Mouse (Mus musculus): ENCODE results near the gene Cep83.

Cep83 gene

GRCm38 (mm10) chr10:94823971-94824760, 135.7 kb downstream of the Cep83 start:
- in situ Hi-C loops (cut with MboI; ENCODE audit: unreplicated experiment in 2 of 2), result loop anchor here in 1 of 2 experiments (10.0 kb wide), 1 partner anchor 109 kb away; no protein-coding TSS in a partner anchor

GRCm38 (mm10) chr10:94825951-94826350, 137.5 kb downstream of the Cep83 start:
- in situ Hi-C loops (cut with MboI; ENCODE audit: unreplicated experiment in 2 of 2), result loop anchor here (5.0 to 10.0 kb wide), 4 partner anchors 74 to 121 kb away; no protein-coding TSS in a partner anchor

- in situ Hi-C loops (cut with MboI; ENCODE audit: unreplicated experiment in 2 of 2), result loop anchor here (5.0 to 10.0 kb wide), 4 partner anchors 74 to 121 kb away; no protein-coding TSS in a partner anchor
Observed at GRCm38 (mm10) chr10:94826436-94826835, 138.0 kb downstream of the Cep83 start.

DNA sequence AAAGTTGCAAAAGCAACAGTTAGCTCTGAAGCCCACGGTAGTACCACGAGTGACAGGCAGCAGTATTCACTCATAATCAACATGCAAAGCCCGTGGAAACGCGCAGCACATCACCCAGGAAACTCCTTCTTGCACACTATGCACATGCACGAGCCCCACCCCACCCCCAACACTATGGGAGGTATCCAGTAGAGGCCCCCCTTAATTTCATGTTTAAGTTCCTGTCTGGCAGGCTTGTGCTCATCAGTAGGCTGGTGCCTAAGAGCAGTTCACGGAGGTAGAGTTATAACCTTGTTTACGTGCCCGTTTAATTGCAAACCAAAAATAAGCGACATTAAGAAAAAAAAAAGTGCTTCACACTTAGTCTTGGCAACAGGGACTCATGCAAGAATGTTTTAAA, 138.9 kb downstream of the Cep83 start:
- in situ Hi-C loops (cut with MboI; ENCODE audit: unreplicated experiment in 2 of 2), result loop anchor here (5.0 to 10.0 kb wide), 4 partner anchors 75 to 120 kb away; no protein-coding TSS in a partner anchor

- in situ Hi-C loops (cut with MboI; ENCODE audit: unreplicated experiment in 2 of 2), result loop anchor here (5.0 to 10.0 kb wide), 4 partner anchors 76 to 119 kb away; no protein-coding TSS in a partner anchor
Observed at GRCm38 (mm10) chr10:94827890-94828733, 139.7 kb downstream of the Cep83 start.

DNA sequence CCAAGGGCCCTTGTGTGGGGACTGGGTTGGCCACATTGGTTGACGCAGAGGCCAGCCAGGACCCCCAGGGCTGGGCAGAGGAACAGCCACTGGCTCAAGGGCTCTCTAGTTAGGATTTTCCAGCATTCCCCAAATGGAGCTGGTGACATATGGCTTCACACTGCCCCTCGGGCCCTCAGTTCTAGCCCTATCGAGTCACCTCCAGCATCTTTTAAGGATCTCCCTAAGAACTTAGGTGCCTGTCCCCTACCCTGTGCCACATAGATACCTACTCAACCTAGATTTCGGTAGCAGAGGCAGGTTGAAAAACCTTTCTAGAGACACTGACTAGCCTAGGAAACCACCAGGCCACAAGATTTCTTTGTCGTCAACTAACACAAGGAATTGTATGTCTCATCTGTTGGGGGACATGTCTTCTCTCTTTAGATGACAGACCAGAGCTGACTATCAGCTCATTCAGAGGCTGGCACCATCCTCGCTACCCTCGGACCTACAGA, 140.3 kb downstream of the Cep83 start:
- in situ Hi-C loops (cut with MboI; ENCODE audit: unreplicated experiment in 2 of 2), result loop anchor here (5.0 to 10.0 kb wide), 4 partner anchors 76 to 119 kb away; no protein-coding TSS in a partner anchor

GRCm38 (mm10) chr10:94829407-94829806, 141.0 kb downstream of the Cep83 start:
- in situ Hi-C loops (cut with MboI; ENCODE audit: unreplicated experiment in 2 of 2), result loop anchor here (5.0 to 10.0 kb wide), 4 partner anchors 77 to 118 kb away; no protein-coding TSS in a partner anchor

- in situ Hi-C loops (cut with MboI; ENCODE audit: unreplicated experiment in 2 of 2), result loop anchor here in 1 of 2 experiments (5.0 kb wide), 1 partner anchor 81 kb away; no protein-coding TSS in a partner anchor
Observed at GRCm38 (mm10) chr10:94835874-94836273, 147.4 kb downstream of the Cep83 start.

All from v-Abl transformed pro-B cells (cell line).